Mouse (Mus musculus): ENCODE measurements around the gene Slc33a1. TPM values are rescaled to one million over a fixed set of nuclear protein-coding genes. Genes with fewer than 3 reads are reported as not detected.

The Slc33a1 gene
- 10 to 100 TPM; 23.1 to 26.1 TPM for polyA plus RNA-seq (2017; shearing (Covaris generic))

GRCm38 (mm10) chr3:63964100-63964921 is at the start of gene Slc33a1:
Gene Slc33a1, minus strand, starts transcription at chr3:63964768.

DNA sequence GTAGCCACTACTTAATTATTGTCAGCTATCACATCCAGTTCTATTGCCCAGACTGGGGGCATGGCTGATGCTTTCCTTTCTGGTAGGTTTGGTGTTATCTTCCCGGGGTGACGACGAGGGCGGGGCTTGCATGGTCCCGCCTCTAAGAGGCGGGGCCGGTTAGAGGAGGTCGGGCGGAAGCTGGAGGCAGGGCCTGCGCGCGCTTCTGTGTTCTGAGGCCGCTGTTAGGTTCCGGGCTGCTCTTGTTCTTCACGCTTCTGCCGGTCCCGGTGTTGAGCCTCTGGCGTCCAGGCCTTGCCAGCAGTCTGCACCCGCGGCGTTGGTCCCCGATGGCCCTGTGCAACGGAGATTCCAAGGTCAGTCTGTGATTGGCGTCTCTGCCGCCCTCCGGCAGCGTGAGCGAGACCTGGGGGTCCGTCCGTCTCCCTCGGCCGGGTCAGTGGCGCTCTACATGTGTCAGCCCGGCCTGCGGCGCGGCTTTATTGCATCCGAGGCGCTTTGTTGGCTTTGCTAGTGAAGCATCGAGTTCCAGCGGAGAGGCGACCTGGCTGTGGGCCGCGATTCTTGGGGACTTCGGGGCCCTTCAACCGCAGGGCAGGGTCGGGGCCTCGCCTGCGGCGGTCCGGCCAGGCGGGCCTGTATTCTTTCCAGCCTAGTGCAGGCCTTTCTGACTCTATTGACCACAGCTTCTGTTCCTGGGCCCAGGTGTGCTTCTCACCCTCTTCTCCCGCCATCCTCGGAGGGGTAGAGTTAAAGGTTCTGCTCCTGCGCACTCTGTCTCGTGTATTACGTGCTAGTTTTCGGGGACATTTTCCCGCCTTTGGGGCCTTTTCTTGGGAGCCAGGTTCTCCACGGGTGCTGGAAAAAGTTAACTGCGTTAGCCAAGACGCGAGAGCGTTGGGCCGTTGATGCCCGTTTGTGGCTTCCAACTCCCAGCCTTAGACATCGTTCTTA is 11.7 kb upstream of the Slc33a1 start, which contains the start of gene Gmps:
Gene Gmps (plus strand): TSS at position 152 of the 954 bp plus-strand sequence.

GRCm38 (mm10) chr3:63928878-63929859 is 35.4 kb downstream of the Slc33a1 start, which contains the start of gene E130311K13Rik:
Gene E130311K13Rik, minus strand, starts transcription at chr3:63929472.

DNA sequence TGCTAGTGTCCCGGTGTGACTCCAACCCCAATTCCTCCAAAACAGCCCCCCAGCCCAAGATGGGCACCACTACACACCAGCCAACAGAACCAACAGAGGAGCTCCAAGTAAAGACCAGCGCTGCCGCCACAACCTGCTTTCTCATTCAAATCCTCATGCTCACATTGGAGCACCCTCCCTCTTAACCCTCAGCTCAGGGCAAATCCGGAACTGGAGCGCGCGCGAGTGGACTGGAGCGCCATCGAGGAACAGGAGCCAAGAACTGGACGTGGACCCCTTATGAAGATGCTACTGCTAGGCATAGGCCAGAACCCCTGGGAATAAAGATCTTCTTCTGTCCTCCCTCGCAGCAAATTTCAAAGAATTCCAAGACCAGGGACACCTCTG is 65.3 kb downstream of the Slc33a1 start, which contains the start of gene Plch1:
Gene Plch1 (minus strand): TSS at position 164 of the 387 bp plus-strand sequence.

Other genes starting within 250 kb of the Slc33a1 start
- gene Plch1, start 65.3 kb downstream of the Slc33a1 start, polyA plus RNA-seq (2017; shearing (Covaris generic)) = under 1 TPM in 1 of 2 experiments, not detected in 1; 0.20 TPM
- 10 to 100 TPM; 10.2 to 10.5 TPM for gene E130311K13Rik, start 35.3 kb downstream of the Slc33a1 start, polyA plus RNA-seq (2017; shearing (Covaris generic))
- 10 to 100 TPM; 22.7 to 28.0 TPM for gene Gmps, start 11.3 kb upstream of the Slc33a1 start, polyA plus RNA-seq (2017; shearing (Covaris generic))
- gene Vmn2r1, start 116.8 kb upstream of the Slc33a1 start, polyA plus RNA-seq (2017; shearing (Covaris generic)) = not detected
- under 1 TPM in 1 of 2 experiments, not detected in 1; 0.10 TPM for gene Vmn2r2, start 177.2 kb upstream of the Slc33a1 start, polyA plus RNA-seq (2017; shearing (Covaris generic))